Mouse (Mus musculus) layer of hippocampus, adult 11-12 months (tissue): Measurements from ENCODE around the gene BC147527.
"Not testable (repeated sequence)": the region's sequence is repeated elsewhere in the genome, so short reads cannot be mapped to it uniquely, and the experiment has no call there.

Source experiments
- DNase-seq: peaks from one replicate; pipeline ENCODE4 v3.0.0; 2022; ENCODE audit warnings: low spot score

Gene BC147527

GRCm38 (mm10) chr13:120299991-120300442, at the start of gene BC147527:
TSS of gene BC147527 (plus strand) at chr13:120300392.
- no peak for DNase-seq

DNA sequence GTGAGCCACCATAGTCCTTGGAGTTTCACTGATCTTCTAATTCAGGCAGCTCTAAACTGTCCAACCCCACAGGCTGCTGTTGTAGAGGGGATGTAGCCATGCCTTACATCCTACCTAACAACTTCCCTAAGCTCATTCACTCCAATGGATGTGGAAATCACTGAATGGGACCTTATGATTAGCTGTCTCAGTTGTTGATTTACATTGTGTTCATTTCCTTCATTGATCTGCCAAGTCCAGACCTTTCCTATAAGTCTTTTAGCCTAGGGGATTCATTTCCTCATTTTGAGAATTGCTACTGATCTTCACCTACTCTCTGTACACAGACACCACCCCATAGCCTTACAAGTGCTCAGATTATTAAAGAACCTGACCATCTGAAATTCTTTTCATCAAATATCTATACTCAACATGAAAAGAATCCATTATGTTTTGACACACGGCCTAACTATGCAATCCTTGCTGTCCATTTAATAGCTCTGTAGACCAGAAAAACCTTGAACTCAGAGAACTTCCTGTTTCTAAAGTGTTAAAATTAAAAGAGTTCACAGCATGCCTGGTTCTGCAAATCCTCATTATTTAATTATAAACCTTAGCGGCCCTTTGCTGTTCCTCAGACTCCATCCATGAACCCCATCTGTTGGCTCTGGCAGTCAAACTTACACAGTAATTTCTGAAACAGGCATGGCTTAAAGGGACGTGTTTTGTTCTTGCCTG, 48.8 kb upstream of the BC147527 start:
- DNase-seq = not testable (repeated sequence)

DNA sequence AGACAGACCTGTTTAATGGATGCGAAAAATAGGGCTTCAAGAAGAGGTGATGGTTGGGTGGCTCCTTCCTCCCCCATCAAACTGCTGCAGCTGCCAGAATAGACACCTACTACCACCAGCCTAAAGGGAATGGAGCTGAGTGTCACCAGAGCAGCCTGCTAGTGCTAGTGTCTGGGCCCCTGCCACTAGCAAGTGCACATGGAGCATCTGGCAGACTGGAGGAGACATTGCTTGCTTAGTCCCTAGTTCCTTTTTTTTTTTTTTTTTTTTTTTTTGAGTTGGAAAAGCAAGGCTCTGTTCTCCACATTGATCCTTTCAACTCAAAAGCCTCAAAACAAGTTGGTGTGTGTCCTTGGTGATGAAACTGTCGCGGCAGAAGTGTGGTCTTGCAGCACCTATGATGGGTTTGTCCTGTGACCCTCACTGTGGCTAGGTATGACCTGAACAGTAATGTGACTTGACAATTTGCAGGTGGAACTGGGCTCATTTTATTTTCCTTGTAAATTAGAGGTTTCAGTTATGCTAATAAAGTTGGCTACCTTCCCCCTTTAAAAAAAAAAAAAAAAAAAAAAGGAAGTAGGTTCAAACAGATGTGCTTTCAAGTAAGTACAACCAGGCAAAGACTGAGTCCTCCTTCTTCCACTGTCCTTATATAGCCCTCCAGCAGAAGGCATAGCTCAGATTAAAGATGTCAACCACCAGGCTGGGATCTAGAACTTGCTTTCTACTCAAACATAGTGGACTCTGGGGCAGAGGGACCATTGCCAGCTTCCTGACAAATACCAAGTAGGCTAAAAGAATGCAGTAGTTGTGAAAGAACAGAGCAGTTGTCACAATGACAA, 41.2 kb upstream of the BC147527 start:
- not testable (repeated sequence) for DNase-seq

DNA sequence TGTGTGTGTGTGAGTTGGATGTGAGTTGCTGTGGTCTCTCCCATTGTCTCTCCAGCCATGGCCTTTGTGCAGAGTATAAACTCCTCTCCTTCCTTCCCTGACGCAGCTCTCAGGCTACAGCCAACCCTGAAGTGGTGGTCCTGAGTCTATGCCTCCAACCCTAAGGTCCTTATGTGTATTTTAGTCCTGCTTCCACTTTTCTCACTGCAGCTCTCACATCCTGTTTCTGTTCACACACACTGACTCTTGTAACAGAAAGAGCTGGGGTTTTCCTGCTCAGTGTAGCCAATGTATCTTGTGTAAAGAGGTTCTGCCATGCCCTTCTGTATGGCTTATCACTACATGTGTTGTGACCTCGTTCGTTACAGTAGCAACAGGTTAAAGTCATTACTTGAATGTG, 40.5 kb upstream of the BC147527 start:
- not testable (repeated sequence) for DNase-seq

GRCm38 (mm10) chr13:120262870-120263269, 37.3 kb upstream of the BC147527 start, which contains the start of gene AF067061:
TSS of gene AF067061 (plus strand) at chr13:120263114.
- not testable (repeated sequence) for DNase-seq

DNA sequence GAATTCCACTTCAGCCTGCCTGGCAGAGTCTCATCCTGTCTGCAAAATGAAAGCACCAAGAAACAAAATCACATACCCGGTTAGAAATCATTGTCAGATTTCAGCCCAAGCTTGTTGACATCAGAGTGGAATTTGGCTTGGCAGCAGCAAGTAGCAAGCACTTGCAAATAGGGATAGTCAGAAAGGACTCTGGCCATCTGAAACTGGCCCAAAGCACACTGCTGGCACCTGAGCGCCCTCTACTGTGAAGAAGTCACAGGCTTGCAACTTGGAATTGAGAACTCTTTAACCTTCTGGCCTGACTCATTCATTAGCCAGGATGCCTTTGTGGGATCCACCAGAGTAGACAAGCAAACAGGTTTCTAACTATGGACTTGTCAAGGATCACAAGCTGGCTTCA, 22.4 kb upstream of the BC147527 start:
- DNase-seq = not testable (repeated sequence)

GRCm38 (mm10) chr13:120278784-120279183, 21.4 kb upstream of the BC147527 start:
- no peak for DNase-seq

- no peak for DNase-seq
Measured at GRCm38 (mm10) chr13:120299324-120299894, 783 bp upstream of the BC147527 start.

GRCm38 (mm10) chr13:120300853-120301252, 661 bp downstream of the BC147527 start:
- DNase-seq = no peak

- DNase-seq = no peak
Measured at GRCm38 (mm10) chr13:120310749-120311148, 10.6 kb downstream of the BC147527 start.

GRCm38 (mm10) chr13:120313584-120313983, 13.4 kb downstream of the BC147527 start:
- DNase-seq = no peak

GRCm38 (mm10) chr13:120316578-120316977, 16.4 kb downstream of the BC147527 start, which contains the start of gene Tcstv3:
TSS of gene Tcstv3 (plus strand) at chr13:120316878.
- not testable (repeated sequence) for DNase-seq

- no peak for DNase-seq
Measured at GRCm38 (mm10) chr13:120320183-120320582, 20.0 kb downstream of the BC147527 start.

DNA sequence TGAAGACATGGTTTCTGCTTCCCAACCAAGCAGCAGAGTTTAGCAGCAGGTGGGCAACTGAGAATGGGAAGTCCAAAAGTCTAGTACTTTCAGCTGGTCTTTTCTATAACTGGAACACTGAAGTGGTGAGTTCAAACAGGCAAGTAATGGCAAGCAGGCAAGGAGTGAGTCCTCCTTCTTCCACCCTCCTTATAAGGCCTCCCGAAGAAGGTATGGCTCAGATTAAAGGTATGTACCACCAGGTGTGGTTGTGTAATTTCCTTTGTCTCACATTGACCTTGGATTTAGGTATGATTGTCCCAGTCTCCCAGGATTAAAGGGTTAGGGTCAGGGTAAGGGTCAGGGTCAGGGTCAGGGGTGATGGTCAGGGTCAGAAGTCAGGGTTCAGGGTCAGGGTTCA, 20.5 kb downstream of the BC147527 start:
- no peak for DNase-seq
